Mouse (Mus musculus) thymus, adult 18-20 months (tissue): Measurements from ENCODE around the gene Dst.
A peak's percentile ranks its signal among the peaks of the same experiment; 100 is the strongest.

Source experiments
- DNase-seq, 2 experiments: peaks; one replicate each; pipeline ENCODE4 v3.0.0; 2022; ENCODE audit warnings: mixed read lengths in 2 of 2

Dst gene

DNA sequence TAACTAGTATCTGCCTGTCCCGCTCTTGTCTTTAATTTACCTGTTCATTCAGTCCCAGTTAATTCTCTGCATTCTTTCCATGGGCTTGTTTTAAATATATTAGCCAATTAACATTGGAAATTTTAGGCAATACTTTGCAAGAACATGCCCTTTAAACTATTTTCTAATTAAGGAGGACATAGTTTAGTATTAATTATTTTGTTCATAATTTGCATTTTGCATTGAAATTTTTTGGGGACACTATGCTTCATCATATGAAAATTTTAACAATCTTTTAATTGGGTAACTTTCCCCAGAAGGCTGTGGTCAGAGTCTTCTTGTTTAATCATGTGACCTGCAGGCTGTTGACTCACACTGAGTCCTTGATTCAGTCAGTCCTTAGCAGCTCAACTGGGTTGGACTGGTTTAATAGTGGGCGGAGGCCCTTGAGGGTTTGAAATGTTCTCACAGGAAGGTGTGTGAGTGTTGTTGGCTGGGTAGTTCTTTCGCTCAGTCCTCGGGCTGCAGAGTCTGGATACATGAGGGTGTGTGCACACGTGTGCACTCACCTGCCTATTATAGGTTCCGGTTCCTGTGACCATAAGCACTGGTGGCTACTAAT, 231.9 kb downstream of the Dst start:
- no peak for DNase-seq

DNA sequence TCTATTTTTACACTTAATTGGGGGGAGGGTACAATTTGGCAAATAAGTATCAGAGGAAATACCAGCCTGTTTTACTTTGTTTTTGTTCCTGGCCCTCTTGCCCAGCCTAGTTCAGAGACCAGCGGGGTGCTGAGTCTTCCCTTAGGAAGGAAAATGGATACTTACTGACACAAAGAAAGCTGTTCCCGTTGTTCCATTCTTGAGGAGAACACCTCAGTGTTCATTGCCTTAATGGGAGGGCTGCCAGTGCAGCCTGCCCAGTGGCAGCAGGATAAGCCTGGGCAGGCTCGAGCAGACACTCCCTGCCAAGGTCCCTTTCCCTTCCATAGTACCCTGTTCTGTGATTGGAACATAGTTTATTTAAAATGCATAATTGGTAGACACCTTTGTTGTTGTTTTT, 232.7 kb downstream of the Dst start:
- no peak for DNase-seq

DNA sequence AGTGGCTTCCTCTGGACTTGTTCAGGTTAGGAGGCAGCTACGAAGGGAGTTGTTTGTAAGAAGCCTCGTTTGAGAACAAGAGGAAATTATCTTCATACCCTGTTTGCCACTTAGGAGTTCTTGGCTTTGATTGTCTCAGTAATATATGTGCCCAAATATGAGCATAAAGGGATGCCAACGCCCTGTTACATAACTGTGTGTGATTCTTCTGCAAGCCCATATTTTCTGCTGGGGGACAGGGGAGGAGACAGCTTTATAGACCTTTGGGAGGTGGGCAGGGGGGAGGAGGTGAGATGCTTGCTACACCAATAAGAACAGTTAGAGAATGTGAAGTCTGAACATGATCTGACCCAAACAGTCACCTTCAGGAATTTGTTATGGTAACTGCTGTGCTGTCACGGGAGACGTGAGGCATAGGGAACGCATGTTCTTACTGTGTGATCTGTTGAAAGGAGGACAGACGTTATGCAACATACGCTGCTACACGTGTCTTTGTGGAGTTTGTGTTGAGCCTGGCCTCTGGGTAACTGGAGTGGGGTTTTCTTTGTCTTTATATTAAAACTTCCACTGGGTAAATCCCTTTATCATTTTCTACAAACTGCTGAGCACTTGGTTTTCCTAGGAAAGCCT, 235.0 kb downstream of the Dst start:
- no peak for DNase-seq

DNA sequence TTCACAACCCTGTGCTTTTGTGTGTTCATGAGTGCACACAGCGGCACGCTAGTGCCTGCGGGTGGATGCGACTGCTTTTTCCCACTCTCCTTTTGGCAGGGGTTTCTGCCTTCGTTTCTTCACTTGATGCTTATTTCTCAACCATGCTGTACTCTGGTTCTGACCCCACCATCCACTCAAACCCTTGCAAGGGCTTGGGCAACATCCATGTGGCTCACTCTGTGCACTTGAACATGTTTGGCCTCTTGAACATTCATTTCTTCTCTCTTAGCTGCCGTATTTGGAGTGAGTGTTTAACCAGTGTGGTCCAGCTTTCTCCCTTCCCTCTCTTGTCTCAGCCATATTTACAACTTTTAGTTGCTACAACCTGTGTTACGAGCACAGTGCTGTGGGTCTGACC, 236.8 kb downstream of the Dst start:
- no peak for DNase-seq

DNA sequence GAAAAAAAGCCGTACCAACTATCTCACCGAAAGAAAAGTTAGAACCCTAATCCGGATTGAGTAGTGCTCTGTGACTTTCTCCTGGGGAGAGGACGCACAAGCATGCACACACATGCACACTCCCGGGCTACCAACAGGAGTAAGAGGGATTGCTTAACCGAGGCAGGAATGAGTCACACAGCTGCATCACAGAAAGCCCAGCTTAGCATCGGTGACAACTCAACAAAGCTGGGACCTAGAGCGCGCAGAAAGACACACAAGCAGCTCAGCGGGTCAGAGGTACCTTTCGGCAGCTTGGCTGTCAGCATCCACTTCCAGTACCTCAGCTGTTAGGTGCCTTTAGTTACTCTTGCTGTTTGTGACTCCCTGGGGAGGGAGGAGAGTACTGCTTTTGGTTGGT, 240.0 kb downstream of the Dst start:
- DNase-seq, result no peak

DNA sequence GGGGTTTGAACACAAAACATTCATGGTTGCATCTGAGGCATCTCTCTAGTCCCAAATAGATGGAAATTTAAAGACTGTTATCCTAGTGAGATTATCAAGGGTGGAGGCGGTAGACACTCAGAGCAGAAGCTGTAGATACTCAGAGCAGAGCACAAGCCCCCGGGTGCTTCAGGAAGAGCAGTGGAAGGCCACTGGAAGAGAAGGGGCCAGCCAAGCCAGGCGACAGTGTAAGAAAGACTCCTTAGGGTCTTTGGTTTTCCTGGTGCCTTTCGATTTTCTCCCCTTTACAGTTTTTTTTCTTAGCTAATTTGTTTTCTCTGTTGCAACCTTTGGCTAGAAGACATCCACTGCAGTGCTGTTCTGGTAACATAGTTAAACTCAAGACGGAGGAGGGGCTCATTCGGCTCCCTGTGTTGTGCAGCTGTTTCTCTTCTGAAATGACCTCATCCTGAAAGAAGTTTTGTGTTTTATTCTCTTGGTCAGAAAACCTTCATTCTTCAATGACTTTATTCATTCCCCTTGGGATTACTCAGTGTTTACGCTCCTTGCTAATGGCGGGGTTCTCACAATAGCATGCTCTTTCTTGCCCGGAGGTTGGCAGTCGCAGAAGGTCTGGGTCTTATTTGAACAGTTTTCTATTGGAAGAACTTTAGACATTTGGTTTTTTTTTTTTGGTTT, 242.5 kb downstream of the Dst start:
- no peak for DNase-seq

DNA sequence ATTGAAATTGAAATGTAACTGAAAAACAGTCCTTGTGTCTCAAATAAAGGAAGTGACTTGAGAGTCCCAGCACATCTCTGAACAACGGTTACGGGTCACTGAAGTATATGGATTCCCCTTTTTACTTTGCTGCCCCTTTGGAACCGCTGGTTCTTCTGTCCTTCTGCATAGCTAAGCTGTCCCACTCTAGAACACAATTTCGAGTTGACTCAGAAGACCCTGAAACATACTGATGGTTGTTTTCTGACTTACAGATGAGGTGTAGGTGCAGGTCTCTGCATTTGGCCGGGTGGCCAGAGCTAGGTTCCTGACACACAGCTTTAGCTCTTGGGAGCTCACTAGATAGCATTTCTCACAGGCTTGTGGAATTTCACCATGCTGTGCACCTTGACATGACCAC, 244.7 kb downstream of the Dst start:
- no peak for DNase-seq

DNA sequence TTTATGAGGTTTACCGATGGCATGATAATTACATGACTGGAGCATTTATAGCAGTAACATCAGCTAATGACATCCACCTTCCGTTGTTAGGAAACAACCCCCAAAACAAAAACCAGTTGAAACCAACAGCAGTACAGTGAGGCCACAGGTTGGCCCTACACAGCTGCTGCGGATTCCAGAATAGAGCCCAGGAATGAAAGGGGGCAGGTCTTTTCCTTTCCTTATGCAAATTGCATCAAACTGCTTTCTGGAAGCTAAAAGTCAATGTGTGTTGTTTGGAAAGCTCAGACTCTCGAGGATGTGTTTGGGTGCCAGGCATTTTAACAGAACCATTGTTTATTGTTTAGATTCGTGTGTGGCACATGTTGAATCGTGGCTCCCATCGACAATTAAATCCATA, 248.0 kb downstream of the Dst start:
- DNase-seq, result no peak

DNA sequence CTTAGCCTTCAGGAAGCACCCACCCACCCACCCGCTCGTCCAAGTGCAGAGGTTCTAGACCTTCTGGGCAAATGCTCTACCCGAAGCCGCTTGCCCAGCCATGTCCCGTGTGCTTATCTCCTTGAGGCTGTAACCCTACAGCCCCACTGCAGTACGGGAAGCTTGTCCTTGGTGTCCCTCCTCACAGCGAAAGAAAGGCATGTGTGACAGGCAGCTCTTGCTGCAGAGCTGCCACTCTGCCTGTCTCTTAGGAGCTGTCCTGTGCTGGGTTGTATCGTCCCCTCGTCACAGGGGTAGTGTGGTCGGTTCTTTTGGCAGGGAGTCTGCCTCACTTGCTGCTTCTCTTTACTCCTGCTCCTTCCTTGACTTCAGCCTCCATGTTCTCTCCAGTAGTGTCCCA, 249.7 kb downstream of the Dst start:
- DNase-seq, result no peak

DNA sequence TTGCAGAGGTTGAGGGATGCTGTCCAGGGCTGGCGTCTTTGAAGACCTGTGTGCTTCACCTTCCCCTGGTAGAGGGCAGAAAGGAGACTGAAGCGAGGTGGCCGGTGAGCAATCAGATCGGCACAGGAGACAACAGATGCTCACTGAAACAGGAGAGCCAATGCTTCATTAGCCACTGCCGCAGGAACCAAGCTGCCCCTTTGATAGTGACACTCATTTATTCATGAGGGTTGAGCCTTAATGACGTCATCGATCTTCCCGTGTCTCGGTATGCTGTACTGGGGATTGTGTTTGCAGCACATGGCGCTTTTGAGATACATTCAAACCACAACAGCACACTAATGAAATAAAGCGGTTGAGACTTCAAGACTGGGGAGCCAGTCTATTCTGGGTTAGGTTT, 250.8 kb downstream of the Dst start:
- DNase-seq, result no peak

DNA sequence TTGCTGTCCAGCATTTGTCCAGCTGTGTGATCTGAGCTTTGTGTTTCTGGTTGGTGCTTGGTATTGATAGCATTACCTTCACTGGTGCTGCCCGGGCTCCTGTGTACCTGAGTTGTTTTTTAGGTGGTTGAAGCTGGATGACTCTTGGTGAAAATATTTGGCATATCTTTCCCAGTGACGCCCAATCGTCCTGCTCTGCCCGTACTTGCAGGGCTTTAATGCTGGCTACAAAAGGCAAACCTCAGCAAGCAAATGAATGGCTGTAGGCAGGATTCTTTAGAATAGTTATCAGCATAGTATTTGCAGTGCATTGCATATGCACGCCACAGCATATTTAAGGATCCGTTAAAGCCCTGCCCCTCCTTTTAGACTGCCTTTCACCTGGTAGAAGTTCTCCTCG, 251.9 kb downstream of the Dst start:
- DNase-seq, result no peak

DNA sequence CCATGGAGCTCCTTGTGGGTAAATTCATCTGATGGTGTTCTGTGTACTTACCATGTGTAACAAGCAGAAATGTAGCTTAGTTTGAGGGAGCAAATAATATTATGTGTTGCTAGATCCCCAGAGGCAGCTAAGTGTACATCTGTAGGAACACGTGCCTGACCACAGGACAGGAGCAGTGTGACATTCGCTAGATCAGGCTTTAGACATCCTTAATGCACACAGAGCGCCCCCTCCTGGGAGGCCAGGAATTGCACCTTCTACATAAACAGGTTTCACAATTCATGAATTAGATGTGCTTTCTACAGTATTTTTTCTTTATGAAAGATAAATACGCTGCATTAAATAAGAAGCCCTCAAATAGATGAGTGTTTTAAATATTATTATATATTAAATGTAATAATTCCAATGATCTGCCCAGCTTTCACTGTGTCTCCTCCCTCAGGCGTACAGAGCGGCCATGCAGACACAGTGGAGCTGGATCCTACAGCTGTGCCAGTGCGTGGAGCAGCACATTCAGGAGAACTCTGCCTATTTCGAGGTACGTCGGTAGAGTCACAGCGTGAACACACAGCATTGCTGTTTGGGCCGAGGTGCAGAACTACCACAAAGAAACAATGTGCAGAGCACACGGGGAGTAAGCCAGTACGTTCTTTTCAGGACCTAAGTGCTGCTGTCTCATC, 256.7 kb downstream of the Dst start:
- peak in 1 of 2 experiments; percentile 31 for DNase-seq

DNA sequence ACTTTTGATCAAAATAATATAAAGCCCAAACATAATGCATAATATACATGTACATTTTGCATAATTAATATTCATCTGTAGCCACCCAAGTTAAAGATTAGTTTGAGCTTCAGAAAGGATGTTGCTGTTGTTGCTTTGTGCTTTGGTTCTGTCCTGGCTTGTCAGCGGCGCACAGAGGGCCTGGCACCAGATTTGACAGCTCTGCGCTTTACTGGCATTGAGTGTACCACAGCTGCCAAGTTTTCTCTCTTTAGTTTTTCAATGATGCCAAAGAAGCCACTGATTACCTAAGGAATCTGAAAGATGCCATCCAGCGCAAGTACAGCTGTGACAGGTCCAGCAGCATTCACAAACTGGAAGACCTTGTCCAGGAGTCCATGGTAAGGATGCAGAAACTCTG, 257.9 kb downstream of the Dst start:
- DNase-seq, result no peak

DNA sequence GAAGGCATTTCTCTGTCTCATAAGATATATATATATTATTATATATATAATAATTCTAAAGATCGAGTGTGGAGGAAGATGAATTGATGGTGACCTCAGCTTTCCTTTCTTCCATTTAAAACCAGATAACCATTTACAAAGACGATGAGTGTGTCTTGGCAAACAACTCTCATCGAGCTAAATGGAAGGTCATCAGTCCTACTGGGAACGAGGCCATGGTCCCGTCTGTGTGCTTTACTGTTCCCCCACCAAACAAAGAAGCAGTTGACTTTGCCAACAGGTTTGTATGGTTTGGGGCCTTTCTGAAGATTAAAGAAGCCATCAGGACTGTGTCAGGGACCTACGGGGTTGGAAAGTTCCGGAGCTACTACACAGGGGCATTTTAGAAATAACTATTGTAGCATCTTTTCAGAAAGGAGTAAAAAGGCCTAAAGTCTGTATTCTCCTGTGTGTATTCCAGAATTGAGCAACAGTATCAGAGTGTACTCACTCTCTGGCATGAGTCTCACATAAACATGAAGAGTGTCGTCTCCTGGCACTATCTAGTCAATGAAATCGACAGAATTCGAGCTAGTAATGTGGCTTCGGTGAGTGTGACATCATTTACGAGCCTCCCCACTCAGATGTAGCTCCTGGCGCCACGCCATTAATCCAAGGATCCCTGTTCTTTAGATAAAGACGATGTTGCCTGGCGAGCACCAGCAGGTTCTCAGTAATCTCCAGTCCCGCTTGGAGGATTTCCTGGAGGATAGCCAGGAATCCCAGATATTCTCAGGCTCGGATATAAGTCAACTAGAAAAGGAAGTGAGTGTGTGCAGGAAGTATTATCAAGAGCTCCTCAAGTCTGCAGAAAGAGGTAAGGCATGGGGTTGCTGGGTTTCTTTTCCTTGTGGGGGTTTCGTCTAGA, 259.4 kb downstream of the Dst start:
- DNase-seq, result no peak

DNA sequence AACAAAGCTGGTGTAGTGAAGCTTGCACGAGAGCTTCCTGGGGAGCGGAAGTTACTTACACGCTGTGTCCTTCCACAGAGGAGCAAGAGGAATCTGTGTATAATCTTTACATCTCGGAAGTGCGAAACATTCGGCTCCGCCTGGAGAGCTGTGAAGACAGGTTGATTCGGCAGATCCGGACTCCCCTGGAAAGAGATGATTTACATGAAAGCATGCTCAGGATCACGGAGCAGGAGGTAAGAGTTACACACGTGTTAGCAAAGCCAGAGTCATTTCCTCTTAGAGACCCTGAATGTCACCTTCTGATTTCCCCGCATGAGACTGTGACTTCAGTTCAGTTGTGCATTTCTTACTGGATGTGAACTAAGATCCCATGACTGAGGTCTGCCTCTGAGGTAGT, 261.1 kb downstream of the Dst start:
- DNase-seq, result no peak

DNA sequence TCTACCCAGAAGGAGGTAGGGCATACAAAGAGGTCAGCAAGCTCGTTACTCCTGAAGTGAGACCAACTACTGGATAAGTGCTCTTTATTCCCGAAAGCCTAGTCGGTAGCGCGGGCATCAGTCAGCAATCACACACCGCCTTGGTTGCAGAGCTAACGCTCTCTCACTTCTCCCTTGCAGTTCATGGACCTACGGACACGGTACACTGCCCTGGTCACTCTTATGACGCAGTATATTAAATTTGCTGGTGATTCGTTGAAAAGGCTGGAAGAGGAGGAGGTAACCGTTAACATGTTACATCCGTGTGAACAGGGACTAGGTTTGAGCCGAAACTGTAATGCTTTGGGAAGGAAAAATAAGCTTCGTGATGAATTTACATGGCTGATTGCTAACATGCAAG, 266.5 kb downstream of the Dst start:
- DNase-seq, result no peak

DNA sequence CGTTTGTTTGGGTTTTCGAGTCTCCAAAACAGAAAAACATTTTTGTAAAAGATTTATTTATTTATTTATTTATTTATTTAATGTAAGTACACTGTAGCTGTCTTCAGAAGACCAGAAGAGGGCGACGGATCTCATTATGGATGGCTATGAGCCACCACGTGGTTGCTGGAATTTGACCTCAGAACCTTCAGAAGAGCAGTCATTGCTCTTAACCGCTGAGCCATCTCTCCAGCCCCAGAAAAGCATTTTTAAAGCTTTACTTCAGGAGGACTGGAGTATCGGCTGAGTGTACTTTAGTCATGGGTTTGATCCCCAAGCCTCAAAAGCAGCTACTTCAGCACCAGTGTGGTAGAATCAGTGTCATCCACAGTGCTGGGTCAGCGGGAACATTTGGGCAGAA, 266.9 kb downstream of the Dst start:
- no peak for DNase-seq

DNA sequence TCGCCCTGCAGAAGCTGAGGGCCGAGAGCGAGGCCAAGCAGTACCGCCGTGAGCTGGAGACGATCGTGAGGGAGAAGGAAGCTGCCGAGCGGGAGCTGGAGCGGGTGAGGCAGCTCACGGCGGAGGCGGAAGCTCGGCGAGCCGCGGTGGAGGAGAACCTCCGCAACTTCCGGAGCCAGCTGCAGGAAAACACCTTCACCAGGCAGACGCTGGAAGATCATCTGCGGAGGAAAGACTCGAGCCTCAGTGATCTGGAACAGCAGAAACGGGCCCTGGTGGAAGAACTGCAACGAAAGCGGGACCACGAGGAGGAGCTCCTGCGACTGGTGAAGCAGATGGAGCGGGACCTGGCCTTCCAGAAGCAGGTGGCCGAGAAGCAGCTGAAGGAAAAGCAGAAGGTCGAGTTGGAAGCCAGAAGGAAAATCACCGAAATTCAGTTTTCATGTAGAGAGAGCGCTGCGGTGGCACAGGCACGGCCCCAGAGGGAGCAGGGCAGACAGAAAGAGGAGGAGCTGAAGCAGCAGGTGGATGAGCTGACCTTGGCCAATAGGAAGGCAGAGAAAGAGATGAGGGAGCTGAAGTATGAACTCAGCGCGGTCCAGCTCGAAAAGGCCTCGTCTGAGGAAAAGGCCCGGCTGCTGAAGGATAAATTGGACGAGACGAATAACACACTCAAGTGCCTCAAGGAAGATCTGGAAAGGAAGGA, 270.1 kb downstream of the Dst start:
- DNase-seq, result no peak

DNA sequence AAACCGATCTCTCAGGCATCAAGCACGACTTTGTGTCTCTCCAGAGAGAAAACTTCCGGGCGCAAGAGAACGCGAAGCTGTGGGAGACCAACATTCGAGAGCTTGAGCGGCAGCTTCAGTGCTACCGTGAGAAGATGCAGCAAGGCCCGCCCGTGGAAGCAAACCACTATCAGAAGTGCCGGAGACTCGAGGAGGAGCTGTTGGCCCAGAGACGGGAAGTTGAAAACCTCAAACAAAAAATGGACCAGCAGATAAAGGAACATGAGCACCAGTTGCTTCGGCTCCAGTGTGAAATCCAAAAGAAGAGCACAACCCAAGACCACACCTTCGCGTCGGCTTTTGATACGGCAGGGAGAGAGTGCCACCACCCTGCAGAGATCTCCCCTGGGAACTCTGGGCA, 271.7 kb downstream of the Dst start:
- DNase-seq, result no peak

DNA sequence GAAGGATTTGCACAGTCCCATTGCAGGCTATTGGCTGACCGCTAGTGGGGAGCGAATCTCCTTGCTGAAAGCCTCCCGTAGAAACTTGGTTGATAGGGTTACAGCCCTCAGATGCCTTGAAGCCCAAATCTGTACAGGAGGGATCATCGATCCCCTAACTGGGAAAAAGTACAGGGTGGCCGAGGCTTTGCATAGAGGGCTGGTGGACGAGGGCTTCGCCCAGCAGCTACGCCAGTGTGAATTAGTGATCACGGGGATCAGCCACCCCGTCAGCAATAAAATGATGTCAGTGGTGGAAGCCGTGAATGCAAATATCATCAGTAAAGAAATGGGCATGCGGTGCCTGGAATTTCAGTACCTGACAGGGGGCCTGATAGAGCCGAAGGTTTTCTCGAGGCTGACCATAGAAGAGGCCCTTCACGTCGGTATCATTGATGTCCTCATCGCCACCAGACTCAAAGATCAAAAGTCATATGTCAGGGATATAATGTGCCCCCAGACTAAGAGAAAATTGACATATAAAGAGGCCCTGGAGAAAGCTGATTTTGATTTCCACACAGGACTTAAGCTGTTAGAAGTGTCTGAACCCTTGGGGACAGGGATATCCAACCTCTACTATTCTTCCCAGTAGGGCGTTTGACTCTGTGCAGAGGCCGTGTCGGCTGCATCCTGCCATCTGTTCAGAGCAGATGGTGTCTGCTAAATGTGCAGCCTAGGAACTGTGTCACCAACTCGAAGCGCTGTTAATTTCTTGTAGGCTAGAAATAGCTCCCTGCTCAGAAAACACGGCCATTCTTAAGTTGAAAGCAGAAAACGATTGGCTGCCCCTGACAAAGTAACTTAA, 274.6 kb downstream of the Dst start:
- no peak for DNase-seq

DNA sequence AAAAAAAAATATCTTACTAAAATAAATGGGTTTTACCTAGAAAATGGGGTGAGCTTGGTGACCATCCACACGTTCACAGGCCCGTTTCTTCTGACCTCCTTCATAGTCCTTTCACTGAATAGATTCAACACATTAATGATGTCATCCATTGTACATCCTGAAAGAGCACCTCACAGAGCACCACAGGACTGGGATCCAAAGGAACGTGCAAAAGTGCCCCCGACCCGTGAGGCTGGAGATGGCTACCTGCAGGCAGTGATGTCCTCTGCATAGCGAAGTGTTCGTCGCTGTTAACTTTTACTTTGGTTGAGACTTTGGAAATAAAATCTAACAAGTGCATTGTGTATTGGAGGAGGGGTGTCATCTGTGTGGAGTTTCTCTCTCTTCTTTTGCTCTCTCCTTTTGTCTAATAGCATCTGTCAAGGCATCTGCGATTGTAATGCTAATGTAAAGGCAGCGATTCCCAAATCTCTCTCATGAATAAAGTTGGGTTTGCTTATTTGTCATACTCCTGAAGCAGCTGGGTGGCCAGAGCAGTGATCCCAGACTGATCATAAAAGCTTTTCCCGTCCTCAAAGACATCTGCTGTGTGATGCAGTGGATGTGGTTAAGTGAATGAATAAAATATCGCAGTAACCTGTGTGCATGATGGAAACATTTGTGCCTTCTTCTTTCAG, 275.4 kb downstream of the Dst start:
- DNase-seq, result no peak
